Mouse (Mus musculus) heart, embryonic 16.5 days (tissue): Measurements from ENCODE around the gene Casp2. TPM values are rescaled to one million over a fixed set of nuclear protein-coding genes. Genes with fewer than 3 reads are reported as not detected.

Experiments used
- ATAC-seq: fragments of 200-750 bp; cut with Nextera tagmentation; replicated peaks from 2 replicates; pipeline ENCODE4 v1.8.0; 2017; ENCODE audit warnings: moderate number of reproducible peaks; ENCODE audit not compliant: insufficient read depth, low FRiP score; ENCODE audit errors: extremely low read depth
- H3K27ac ChIP-seq: fragments of 300-500 bp; sonication (generic); 2 replicates; pipeline ENCODE4 v1.5.1; 2014; ENCODE audit warnings: mild to moderate bottlenecking, low read length, control low read depth, moderate library complexity
- H3K27me3 ChIP-seq: fragments of 300-500 bp; sonication (generic); 2 replicates; pipeline ENCODE4 v1.6.1; 2014; ENCODE audit warnings: low read length, mixed read lengths; ENCODE audit not compliant: control insufficient read depth, insufficient read depth
- H3K36me3 ChIP-seq: fragments of 300-500 bp; sonication (generic); 2 replicates; pipeline ENCODE4 v1.6.1; 2014; ENCODE audit not compliant: control insufficient read depth, insufficient read depth
- H3K4me1 ChIP-seq: fragments of 300-500 bp; sonication (generic); 2 replicates; pipeline ENCODE4 v1.6.1; 2014; ENCODE audit warnings: low read length, mixed read lengths; ENCODE audit not compliant: control insufficient read depth, insufficient read depth
- H3K4me2 ChIP-seq: fragments of 300-500 bp; sonication (generic); 2 replicates; pipeline ENCODE4 v1.6.1; 2014; ENCODE audit warnings: low read depth, mild to moderate bottlenecking, control low read depth, low read length
- H3K4me3 ChIP-seq: fragments of 300-500 bp; sonication (generic); 2 replicates; pipeline ENCODE4 v1.5.1; 2014; ENCODE audit warnings: mild to moderate bottlenecking, control low read depth, low read length
- H3K9ac ChIP-seq: fragments of 300-500 bp; sonication (generic); 2 replicates; pipeline ENCODE4 v1.6.1; 2014; ENCODE audit warnings: low read length, control low read depth
- H3K9me3 ChIP-seq: fragments of 300-500 bp; sonication (generic); replicated peaks from 2 replicates; pipeline ENCODE4 v1.6.1; 2016; ENCODE audit warnings: low read length; ENCODE audit not compliant: control insufficient read depth
- WGBS: fragments of 180-500 bp; shearing (Covaris S2); extraction: QIAGEN DNeasy Blood & Tissue Kit; methylation state at CpG from one replicate; pipeline ENCODE4 v1.1.7; 2014; 5-methylcytosine and 5-hydroxymethylcytosine counted together
- polyA plus RNA-seq: library from polyadenylated mRNA; unstranded; fragments of >200 nt; fragmentation: Nextera tagmentation; extraction: Ambion mirVana; gene quantifications from 2 replicates; pipeline ENCODE4 v1.2.1, GENCODE M21; 2015

The Casp2 gene
- polyA plus RNA-seq: 34.3 and 38.7 TPM in 2 replicates

DNA sequence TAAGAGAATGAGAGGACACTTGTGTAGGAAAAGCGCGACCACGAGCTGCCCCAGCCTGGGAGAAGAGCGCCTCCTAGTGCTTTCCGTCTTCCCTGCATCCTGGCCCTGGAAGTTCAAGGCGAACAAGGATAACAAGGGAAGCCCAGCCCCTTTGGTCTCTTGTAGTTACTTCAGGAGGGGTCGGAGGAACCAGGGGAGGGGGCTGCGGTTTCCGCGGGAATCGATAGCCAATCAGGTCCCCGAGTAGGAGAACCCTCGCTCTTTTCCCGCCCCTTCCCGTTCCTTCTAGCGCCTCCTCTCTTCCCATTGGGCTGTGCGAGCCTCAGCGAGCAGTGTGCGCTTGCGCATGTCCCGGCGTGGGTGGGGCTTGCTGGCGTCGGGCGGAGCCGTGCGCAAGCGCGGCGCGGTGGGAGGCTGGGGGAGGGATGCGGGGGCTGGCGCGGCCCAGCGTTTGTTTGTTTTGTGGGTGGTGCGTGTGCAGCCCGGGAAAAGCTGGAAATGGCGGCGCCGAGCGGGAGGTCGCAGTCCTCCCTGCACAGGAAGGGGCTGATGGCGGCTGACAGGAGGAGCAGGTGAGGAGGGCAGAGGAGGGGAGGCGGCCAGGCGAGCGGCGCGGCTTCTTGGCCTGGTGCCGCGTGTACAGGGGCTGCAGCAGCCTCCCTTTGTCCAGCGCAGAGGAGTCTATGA, at the start of gene Casp2:
Gene Casp2, plus strand, starts transcription at position 360 of the 687 bp plus-strand sequence.
- Histone ChIP-seq H3K27ac (peak within 1 kb of the TSS; percentile 90), H3K9ac (peak within 1 kb of the TSS; percentile 94), H3K4me3 (peak within 1 kb of the TSS; percentile 82), H3K36me3 (peaks cover 25% of the 10 kb centered on the region), H3K4me2 (peak within 1 kb of the TSS; percentile 82), H3K27me3 (no peaks in the 10 kb centered on the region), H3K4me1 (peaks cover 7% of the 10 kb centered on the region; the same call in 1 of the 2 replicates), H3K9me3 (no peaks in the 10 kb centered on the region)
- under 1% methylated on average over 49 of the region's 51 CpGs for WGBS
- ATAC-seq: peak; percentile 99

DNA sequence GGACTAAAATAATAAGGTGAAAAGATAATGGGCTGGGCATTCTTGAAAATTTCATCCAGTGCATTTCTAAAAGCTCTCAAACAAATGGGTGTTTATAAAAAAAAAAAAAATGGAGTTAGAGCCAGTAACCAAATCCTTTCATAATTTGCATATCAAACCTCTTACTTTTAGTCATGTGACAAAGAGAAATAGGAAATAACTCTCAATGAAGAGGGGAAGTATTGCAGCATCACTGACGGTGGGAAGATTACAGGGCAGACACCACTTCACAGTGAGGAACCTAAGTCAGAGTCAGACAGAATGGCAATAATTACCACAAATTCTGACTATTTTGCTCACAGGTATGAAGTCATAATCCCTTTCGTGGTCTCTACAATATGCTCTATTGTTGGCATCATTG, 49.8 kb upstream of the Casp2 start, which contains the start of gene Tas2r144:
Gene Tas2r144, plus strand, starts transcription at position 301 of the 400 bp plus-strand sequence.
- H3K27me3 ChIP-seq: no peaks in the 10 kb centered on the region
- H3K9me3 ChIP-seq: no peaks in the 10 kb centered on the region
- 72% methylated on average over 2 of the region's 2 CpGs for WGBS
- no peak within 1 kb of the TSS for H3K9ac ChIP-seq
- ATAC-seq: no peak
- no peaks in the 10 kb centered on the region for H3K36me3 ChIP-seq
- no peak within 1 kb of the TSS for H3K27ac ChIP-seq
- H3K4me1 ChIP-seq: no peaks in the 10 kb centered on the region
- H3K4me3 ChIP-seq: no peak within 1 kb of the TSS
- H3K4me2 ChIP-seq: no peak within 1 kb of the TSS

DNA sequence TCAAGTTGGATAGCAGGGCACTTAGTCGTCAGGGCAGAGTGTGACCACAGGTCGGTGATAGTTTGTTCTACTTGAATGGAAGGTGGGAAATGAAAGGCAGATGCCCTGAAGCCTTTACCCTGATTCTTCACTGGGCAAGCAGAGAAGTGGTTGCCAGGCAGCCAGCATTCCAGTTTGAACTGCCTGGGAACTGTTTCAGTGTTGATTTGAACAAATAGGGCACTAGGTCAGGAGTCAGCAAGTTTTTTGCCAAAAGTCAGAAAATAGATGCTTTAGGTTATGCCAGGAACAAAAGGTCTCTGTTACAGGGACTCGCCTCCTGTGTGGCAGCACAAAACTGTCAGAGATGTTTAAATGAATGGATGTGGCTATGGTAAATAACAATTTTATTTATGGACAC, 42.5 kb upstream of the Casp2 start:
- no peaks in the 10 kb centered on the region for H3K36me3 ChIP-seq
- no peaks in the 10 kb centered on the region for H3K4me1 ChIP-seq
- ATAC-seq: no peak
- H3K27ac ChIP-seq: no peak overlapping the region
- 64% methylated on average over 3 of the region's 3 CpGs for WGBS
- no peak overlapping the region for H3K4me2 ChIP-seq
- no peaks in the 10 kb centered on the region for H3K27me3 ChIP-seq
- no peak overlapping the region for H3K9ac ChIP-seq
- H3K9me3 ChIP-seq: no peaks in the 10 kb centered on the region
- no peak overlapping the region for H3K4me3 ChIP-seq

DNA sequence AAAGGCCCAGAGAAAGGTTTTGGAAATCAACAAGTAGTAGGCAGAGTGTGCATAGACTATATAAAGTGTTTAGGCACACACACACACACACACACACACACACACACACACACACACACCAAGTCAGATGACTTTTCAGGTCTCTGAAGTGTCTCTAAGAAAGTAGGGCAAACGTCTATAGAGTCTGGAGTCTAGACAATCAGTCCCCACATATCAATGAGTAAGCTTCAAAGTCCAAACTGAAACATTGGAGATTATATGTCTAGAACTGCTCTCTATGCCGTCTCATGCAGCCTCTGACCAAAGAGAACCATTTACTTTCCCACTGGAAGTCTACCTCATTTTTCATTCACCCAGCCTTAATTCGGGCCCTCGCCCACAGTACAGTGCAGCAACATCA, 39.7 kb upstream of the Casp2 start:
- ATAC-seq: no peak

DNA sequence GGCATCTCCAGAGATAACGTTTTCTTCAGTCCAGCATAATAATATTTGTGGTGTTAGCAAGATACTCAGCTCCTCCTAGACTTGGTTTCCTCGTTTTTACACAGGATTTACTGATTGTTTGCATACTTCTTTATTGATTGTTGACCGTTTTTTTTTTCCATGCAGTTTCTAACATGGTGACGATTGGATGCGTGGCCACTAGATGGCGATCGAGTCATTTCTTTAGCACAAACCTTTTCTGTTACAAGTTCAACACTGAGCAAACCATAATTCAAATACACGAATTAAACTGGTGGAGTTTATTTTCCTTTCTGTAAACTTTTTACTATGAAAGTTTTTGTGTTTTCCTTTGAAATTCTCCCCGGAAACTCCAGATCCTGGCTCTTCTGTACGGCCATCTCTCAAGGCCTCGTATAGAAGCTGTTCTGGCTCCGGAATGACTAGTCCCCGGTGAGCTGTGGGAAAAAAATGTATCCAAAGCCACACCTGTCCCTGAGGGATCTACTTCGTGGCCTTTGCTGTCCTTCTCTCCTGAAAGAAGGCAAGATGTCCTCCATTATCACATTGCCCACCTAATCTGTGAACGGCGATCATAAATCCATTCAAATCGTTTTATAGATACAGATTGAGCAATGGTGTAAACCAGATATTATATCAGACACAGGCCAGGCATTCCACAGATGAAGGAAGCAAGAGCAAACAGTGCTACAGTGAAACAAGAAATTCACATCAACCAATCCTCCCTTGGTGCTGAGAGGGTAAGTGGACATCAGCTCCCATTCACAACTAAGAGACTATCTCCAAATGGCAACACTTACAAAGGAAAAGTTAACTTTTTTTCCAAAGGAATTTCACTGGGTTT, 37.3 kb upstream of the Casp2 start:
- 33% methylated on average over 17 of the region's 17 CpGs for WGBS
- Histone ChIP-seq H3K27ac (no peak overlapping the region), H3K4me1 (no peaks in the 10 kb centered on the region), H3K4me3 (no peak overlapping the region), H3K27me3 (no peaks in the 10 kb centered on the region), H3K9me3 (no peaks in the 10 kb centered on the region), H3K36me3 (no peaks in the 10 kb centered on the region), H3K4me2 (no peak overlapping the region), H3K9ac (no peak overlapping the region)
- no peak for ATAC-seq

More for the DNA sequence above, 39.7 kb upstream of the Casp2 start:
- no peak overlapping the region for H3K4me2 ChIP-seq
- H3K9ac ChIP-seq: no peak overlapping the region
- 64% methylated on average over 4 of the region's 4 CpGs for WGBS
- no peak overlapping the region for H3K27ac ChIP-seq
- no peaks in the 10 kb centered on the region for H3K36me3 ChIP-seq
- H3K4me1 ChIP-seq: no peaks in the 10 kb centered on the region
- H3K9me3 ChIP-seq: no peaks in the 10 kb centered on the region
- no peaks in the 10 kb centered on the region for H3K27me3 ChIP-seq
- H3K4me3 ChIP-seq: no peak overlapping the region

DNA sequence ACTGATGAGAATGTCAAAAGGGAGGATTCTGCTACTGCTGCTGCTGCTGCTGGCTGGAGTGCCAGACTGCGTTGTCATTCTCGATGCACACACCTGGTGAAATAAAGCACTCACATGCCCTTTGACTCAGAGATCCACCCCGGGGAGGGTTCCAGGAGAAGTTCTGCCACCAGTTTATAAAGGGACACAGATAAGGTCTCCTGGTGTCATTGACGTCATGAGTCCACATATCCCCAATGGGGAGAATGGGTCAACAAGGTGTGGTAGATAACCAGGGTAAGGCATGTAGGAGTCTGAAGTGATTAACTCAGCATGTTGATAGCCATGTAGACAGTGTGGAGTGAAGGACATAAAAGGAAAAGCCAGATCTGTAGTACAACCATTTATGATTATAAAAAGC, 35.2 kb upstream of the Casp2 start:
- 51% methylated on average over 4 of the region's 4 CpGs for WGBS
- H3K4me3 ChIP-seq: no peak overlapping the region
- H3K4me1 ChIP-seq: no peaks in the 10 kb centered on the region
- no peak overlapping the region for H3K9ac ChIP-seq
- H3K36me3 ChIP-seq: no peaks in the 10 kb centered on the region
- no peaks in the 10 kb centered on the region for H3K27me3 ChIP-seq
- ATAC-seq: no peak
- H3K9me3 ChIP-seq: no peaks in the 10 kb centered on the region
- H3K27ac ChIP-seq: no peak overlapping the region
- no peak overlapping the region for H3K4me2 ChIP-seq

DNA sequence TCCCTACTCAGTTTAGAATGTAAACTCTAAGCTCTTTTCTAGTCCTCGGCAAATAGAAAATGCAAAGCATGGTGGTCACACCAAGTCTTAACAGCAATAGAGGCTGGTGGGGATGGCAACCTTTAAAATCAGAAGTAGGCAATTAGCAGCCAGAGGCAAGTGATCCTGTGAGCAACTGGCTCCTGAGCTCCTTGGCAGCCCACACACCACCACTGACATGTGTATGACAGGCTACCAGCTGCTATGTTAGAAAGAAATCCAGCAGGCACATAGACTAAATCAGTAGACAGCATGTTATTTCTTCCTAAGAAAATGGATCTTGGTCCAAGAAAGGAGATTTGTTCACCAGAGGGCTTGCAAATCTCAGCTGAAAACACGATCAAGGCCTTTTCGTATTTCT, 33.6 kb upstream of the Casp2 start:
- Histone ChIP-seq H3K27me3 (no peaks in the 10 kb centered on the region), H3K9ac (no peak overlapping the region), H3K9me3 (no peaks in the 10 kb centered on the region), H3K4me2 (no peak overlapping the region), H3K36me3 (no peaks in the 10 kb centered on the region), H3K27ac (no peak overlapping the region), H3K4me3 (no peak overlapping the region), H3K4me1 (no peaks in the 10 kb centered on the region)
- no peak for ATAC-seq
- WGBS: 87% methylated on average over 3 of the region's 3 CpGs

DNA sequence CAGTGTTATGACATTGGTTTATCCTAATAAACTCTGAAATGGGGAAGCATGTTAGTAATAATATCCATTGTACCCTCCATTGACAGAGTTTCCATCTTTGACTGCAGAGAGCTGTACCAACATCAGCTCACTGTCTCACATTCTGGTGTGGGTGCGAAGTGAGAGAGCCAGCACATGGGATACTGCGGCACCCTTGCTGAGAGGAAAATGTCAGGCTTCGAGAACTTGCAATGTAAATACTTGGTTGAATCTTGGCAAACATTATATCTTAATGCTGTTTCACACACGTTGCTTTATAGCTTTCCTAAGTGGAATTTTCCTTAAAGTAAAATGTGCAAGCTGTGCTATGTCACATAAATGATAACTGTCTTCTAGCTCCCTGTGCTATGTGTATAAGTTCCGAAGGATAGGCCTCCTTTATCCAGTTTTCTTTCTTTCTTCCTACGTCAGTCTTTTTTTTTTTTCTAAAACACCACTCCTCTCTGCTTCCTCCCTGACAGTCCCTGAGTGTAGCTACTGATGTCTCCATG, 27.4 kb upstream of the Casp2 start:
- Histone ChIP-seq H3K9me3 (no peaks in the 10 kb centered on the region), H3K4me3 (no peak overlapping the region), H3K27me3 (no peaks in the 10 kb centered on the region), H3K36me3 (no peaks in the 10 kb centered on the region), H3K9ac (no peak overlapping the region), H3K4me2 (no peak overlapping the region), H3K4me1 (no peaks in the 10 kb centered on the region), H3K27ac (no peak overlapping the region)
- WGBS: 58% methylated on average over 6 of the region's 6 CpGs
- ATAC-seq: no peak
